Mouse (Mus musculus): Measurements from ENCODE around the gene Umodl1. TPM values are rescaled to one million over a fixed set of nuclear protein-coding genes. Genes with fewer than 3 reads are reported as not detected.

Gene Umodl1
- polyA plus RNA-seq, 1 experiment from 2014 or later, result not detected

DNA sequence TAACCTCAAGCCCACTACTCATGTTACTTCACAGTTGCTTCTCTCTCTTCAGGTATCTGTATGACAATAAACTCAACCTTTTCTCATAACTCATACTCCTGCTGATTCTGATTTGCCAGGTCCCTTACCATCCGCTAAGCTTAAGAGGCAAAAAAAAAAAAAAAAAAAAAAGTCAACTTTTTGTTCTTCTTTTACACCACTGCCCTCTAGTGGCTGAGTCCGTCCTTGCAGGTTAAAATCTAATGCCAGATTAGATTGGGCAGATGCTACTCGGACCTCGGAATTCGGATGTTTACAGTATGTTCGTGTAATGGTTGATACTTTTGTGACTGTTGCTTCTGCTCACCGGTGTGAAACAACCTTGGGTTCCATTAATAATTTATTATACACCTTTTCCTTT is 3.7 kb upstream of the Umodl1 start:
- ATAC-seq, result no peak
- H3K4me3 ChIP-seq, result no peak overlapping the region
- no peak overlapping the region for H3K9ac ChIP-seq
- 4% methylated on average over 7 of the region's 7 CpGs for WGBS (ENCODE audit: insufficient replicate concordance)
- H3K27me3 ChIP-seq (replicated peaks), result peaks cover 7% of the 10 kb centered on the region; the same call in 1 of the 2 replicates
- no peak overlapping the region for H3K4me2 ChIP-seq
- H3K9me3 ChIP-seq (replicated peaks), result no peaks in the 10 kb centered on the region
- no peaks in the 10 kb centered on the region for H3K36me3 ChIP-seq
- H3K4me1 ChIP-seq, result no peaks in the 10 kb centered on the region
- H3K27ac ChIP-seq, result no peak overlapping the region

DNA sequence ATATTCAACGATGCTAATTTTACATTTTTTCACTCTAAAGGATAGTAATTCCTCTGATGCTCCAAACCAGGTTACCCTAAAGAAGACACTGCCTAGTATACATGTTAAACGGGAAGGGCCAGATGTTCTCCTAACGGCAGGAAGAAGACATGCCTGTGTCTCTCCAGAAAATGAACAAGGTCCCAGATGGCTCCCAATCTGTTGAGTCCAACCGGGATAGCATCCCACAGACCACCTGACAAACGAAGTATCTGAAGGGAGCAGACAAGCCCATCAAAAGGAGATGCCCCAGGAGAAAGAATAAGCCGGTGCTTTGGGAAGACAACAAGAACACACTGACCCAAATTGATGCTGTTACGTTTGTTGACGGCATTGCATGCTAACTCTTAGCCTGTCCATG is 2.8 kb upstream of the Umodl1 start:
- no peaks in the 10 kb centered on the region for H3K9me3 ChIP-seq (replicated peaks)
- H3K4me2 ChIP-seq, result no peak overlapping the region
- no peaks in the 10 kb centered on the region for H3K4me1 ChIP-seq
- no peak overlapping the region for H3K9ac ChIP-seq
- 56% methylated on average over 8 of the region's 8 CpGs for WGBS (ENCODE audit: insufficient replicate concordance)
- peaks cover 7% of the 10 kb centered on the region; the same call in 1 of the 2 replicates for H3K27me3 ChIP-seq (replicated peaks)
- no peak overlapping the region for H3K4me3 ChIP-seq
- ATAC-seq, result no peak
- H3K27ac ChIP-seq, result no peak overlapping the region
- H3K36me3 ChIP-seq, result no peaks in the 10 kb centered on the region

DNA sequence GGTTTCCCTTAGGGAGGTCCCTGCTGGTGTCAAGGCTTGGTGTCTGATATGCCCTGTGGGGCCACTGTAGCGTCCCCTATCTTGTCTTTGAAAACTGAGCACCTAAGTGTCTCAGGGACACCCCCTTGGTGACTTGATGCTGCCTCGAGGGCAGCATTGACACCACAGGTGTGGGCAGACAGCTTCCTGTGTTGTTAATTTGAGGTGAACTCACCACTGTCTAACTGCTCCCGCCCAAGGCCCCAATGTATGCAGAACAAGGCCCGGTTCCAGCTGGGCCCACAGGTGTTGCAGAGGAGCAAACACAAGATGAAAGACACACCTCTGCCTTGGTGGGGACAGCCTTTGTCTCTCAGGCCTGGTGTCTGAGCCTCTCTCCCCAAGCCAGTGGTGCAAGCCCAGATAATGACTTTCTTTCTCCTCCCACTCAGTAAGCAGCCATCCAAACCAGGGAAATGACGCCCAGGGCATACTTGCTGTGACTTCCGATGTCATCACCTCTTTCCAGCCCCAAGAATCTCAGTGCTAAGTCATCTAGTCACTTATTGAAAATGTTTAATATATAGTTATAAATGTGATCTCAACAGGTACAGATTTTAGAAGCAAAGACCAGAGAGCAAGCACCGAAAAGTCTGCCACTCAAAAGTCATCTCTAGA is 7.6 kb downstream of the Umodl1 start:
- Histone ChIP-seq H3K9me3 (replicated peaks) (no peaks in the 10 kb centered on the region), H3K27me3 (replicated peaks) (no peaks in the 10 kb centered on the region), H3K4me3 (no peak overlapping the region), H3K36me3 (no peaks in the 10 kb centered on the region), H3K4me2 (no peak overlapping the region), H3K27ac (no peak overlapping the region), H3K9ac (no peak overlapping the region), H3K4me1 (no peaks in the 10 kb centered on the region)
- WGBS (ENCODE audit: insufficient replicate concordance), result 34% methylated on average over 7 of the region's 7 CpGs
- ATAC-seq, result no peak

DNA sequence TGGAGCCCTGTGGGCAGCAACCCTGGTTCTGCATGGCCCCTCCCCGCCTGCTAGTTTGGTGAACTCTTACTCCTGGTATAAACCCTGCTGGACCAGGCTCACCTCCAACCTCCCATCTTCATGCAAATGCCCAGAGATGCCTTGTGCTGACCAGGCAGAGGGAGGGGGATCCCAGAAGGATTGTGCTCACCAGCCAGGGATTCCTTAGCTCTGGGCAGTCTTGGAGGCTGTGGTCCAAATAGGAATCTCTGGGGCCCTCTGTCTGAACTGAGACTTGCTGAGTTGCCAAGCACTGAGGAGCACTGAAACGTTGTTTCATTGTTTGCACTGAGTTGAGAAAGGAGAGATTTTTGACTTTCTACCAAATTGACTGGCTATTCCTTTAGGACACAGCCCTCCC is 8.4 kb downstream of the Umodl1 start:
- no peak overlapping the region for H3K4me2 ChIP-seq
- H3K4me3 ChIP-seq, result no peak overlapping the region
- no peaks in the 10 kb centered on the region for H3K36me3 ChIP-seq
- H3K4me1 ChIP-seq, result no peaks in the 10 kb centered on the region
- no peak for ATAC-seq
- H3K9ac ChIP-seq, result no peak overlapping the region
- no peaks in the 10 kb centered on the region for H3K27me3 ChIP-seq (replicated peaks)
- WGBS (ENCODE audit: insufficient replicate concordance), result 29% methylated on average over 2 of the region's 2 CpGs
- no peaks in the 10 kb centered on the region for H3K9me3 ChIP-seq (replicated peaks)
- no peak overlapping the region for H3K27ac ChIP-seq

DNA sequence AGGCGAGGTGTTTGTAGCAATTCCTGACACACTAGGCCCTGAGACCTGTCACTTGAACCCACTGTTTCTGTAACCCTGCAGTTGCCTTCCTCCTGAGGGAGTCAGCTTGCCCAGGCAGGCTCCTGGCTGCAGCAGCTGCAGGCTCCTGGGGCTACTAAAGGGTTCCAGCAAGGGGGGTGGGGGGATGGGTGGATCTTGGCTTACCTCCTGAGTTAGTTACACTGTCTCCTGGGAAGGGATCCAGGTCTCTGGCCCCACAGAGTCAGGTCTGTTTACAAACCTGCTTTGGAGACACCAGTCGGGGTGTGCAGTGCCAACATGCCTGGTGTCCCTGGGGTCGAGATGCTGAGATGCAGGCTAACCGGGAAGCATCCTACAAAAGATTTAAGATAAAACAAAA is 15.5 kb downstream of the Umodl1 start:
- ATAC-seq, result no peak
- no peaks in the 10 kb centered on the region for H3K9me3 ChIP-seq (replicated peaks)
- 48% methylated on average over 4 of the region's 4 CpGs for WGBS (ENCODE audit: insufficient replicate concordance)
- no peaks in the 10 kb centered on the region for H3K4me1 ChIP-seq
- no peaks in the 10 kb centered on the region for H3K36me3 ChIP-seq
- H3K27me3 ChIP-seq (replicated peaks), result no peaks in the 10 kb centered on the region
- no peak overlapping the region for H3K4me3 ChIP-seq
- no peak overlapping the region for H3K27ac ChIP-seq
- H3K4me2 ChIP-seq, result no peak overlapping the region
- H3K9ac ChIP-seq, result no peak overlapping the region

DNA sequence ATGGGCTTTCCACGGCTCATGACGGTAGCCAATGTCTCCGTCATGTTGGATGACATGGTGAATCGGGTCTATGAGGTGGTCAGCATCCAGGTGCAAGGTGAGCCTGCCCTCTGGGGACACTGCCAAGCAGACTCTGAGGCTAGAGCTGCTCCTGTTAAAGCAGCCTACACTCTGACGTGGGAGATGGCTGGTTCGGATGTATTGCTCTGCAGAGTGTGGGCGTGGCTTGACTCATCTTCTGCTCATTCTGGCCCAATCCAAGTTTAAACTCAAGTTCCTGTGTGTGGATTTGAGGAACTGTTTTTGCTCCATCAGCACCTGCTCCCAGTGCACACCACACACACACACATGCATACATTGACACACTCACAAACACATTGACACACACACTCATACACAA is 17.4 kb downstream of the Umodl1 start:
- no peaks in the 10 kb centered on the region for H3K9me3 ChIP-seq (replicated peaks)
- H3K9ac ChIP-seq, result no peak overlapping the region
- WGBS (ENCODE audit: insufficient replicate concordance), result 64% methylated on average over 7 of the region's 7 CpGs
- ATAC-seq, result no peak
- no peaks in the 10 kb centered on the region for H3K36me3 ChIP-seq
- H3K4me1 ChIP-seq, result no peaks in the 10 kb centered on the region
- H3K27me3 ChIP-seq (replicated peaks), result no peaks in the 10 kb centered on the region
- H3K4me2 ChIP-seq, result no peak overlapping the region
- no peak overlapping the region for H3K27ac ChIP-seq
- H3K4me3 ChIP-seq, result no peak overlapping the region

DNA sequence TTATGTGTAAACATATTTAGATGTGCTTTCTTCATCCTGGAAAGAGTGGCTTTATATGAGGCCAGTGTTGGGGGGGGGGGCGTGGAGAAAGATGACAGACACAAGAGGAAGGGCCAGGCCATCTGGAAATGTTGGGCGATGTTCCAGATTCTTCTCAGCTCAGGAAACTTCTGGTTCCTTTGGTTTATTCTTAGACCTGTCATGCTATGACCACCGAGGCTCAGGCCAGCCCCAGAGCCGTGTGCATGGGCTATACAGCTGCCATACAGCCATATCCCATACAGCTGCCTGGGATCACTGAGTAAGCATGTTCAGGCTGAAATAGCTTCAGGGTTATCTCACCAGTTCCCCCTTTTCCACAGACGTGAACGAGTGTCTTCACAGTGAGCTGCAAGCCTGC is 18.9 kb downstream of the Umodl1 start:
- no peak overlapping the region for H3K27ac ChIP-seq
- no peak overlapping the region for H3K4me2 ChIP-seq
- no peaks in the 10 kb centered on the region for H3K4me1 ChIP-seq
- ATAC-seq, result no peak
- no peak overlapping the region for H3K9ac ChIP-seq
- no peaks in the 10 kb centered on the region for H3K9me3 ChIP-seq (replicated peaks)
- no peak overlapping the region for H3K4me3 ChIP-seq
- WGBS (ENCODE audit: insufficient replicate concordance), result 36% methylated on average over 6 of the region's 6 CpGs
- H3K36me3 ChIP-seq, result no peaks in the 10 kb centered on the region
- H3K27me3 ChIP-seq (replicated peaks), result no peaks in the 10 kb centered on the region

DNA sequence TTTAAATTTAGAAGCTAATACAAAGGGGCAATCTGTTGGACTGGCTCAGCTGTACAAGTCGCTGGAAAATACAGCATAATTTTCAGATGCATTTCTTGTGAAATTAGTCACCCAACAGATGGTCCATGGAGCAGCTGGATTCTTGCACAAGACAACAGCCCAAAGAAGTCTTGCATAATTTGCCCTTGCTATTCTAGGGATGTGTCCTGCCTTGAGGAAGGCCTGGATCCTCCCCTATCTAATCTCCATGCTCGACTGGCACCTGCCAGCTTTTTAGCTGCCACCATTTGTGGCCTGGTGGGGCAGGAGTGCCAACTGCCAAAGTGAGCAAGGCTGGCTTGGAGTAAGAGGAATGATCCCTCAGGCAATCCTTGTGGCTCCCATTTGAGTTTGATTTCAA is 22.9 kb downstream of the Umodl1 start:
- Histone ChIP-seq H3K36me3 (no peaks in the 10 kb centered on the region), H3K4me3 (no peak overlapping the region), H3K4me2 (no peak overlapping the region), H3K9me3 (replicated peaks) (no peaks in the 10 kb centered on the region), H3K27ac (no peak overlapping the region), H3K4me1 (no peaks in the 10 kb centered on the region), H3K9ac (no peak overlapping the region), H3K27me3 (replicated peaks) (0 out of 2 replicates have a peak, but pooled peaks cover 4% of the 10 kb centered on the region)
- WGBS (ENCODE audit: insufficient replicate concordance), result 24% methylated on average over 2 of the region's 2 CpGs
- ATAC-seq, result no peak

DNA sequence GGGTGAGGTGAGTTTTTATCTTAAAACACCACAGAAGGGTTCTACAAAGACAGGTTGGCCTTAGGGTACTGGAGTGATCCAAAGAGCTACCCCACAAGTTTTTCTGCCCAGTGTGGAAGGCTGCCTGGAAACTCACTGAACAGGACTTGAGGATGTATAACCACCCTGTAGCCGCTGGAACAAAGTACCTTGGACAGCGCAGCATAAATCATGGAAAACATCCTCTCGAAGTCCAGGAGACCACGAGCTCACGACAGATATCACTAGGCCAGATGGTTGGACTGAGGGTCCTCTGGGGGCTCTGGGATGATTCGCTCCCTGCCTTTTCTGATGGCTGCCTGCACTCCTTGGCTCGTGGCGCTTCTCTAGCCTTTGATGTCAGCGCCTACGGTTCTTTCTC is 24.1 kb downstream of the Umodl1 start:
- 60% methylated on average over 10 of the region's 10 CpGs for WGBS (ENCODE audit: insufficient replicate concordance)

DNA sequence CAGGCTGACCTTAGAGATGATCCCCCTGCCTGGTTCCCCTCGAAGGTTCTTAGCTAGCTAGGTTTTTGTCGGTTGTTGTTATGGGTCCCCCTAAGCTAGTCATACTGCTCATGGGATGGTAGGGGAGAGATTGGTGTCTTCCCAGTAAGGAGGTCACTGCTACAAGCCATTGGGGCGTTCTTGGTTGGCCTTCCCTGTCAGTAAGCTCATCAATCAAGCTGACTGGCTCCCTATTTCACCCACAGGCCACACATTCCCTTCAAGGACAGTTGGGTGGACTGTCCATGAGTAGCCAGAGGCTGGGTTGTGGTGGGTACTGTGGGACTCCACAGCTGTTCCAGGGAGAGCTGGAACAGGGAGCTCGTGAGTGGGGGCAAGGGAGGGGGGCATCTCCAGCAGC is 29.1 kb downstream of the Umodl1 start:
- Histone ChIP-seq H3K27me3 (replicated peaks) (0 out of 2 replicates have a peak, but pooled peaks cover 8% of the 10 kb centered on the region), H3K4me3 (no peak overlapping the region), H3K27ac (no peak overlapping the region), H3K9ac (no peak overlapping the region), H3K4me2 (no peak overlapping the region), H3K4me1 (no peaks in the 10 kb centered on the region), H3K9me3 (replicated peaks) (no peaks in the 10 kb centered on the region), H3K36me3 (no peaks in the 10 kb centered on the region)
- 52% methylated on average over 4 of the region's 4 CpGs for WGBS (ENCODE audit: insufficient replicate concordance)
- no peak for ATAC-seq

More for the DNA sequence above, 24.1 kb downstream of the Umodl1 start:
- Histone ChIP-seq H3K27me3 (replicated peaks) (0 out of 2 replicates have a peak, but pooled peaks cover 4% of the 10 kb centered on the region), H3K27ac (no peak overlapping the region), H3K9me3 (replicated peaks) (no peaks in the 10 kb centered on the region), H3K4me3 (no peak overlapping the region), H3K4me1 (no peaks in the 10 kb centered on the region), H3K4me2 (no peak overlapping the region), H3K9ac (no peak overlapping the region), H3K36me3 (no peaks in the 10 kb centered on the region)
- ATAC-seq, result no peak

DNA sequence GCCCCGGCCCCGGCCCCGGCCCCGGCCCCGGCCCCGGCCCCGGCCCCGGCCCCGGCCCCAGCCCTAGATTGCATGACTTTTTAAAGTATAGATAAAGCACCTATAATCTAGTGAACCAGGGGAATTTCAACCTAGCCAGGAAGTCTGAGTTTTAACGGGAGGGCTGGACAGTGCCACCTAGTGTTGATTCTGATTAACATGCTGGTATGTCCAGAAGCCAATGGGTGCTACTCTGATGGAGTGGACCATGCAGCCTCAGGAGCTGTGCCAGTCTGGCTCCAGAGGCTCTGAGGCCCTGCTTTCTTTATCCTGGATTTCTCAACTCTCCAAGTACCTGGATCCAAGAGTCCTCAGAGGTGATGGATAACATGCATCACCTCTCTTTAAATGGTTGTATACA is 35.8 kb downstream of the Umodl1 start:
- no peak for ATAC-seq
- WGBS (ENCODE audit: insufficient replicate concordance), result 47% methylated on average over 10 of the region's 10 CpGs
- Histone ChIP-seq H3K36me3 (no peaks in the 10 kb centered on the region), H3K4me1 (no peaks in the 10 kb centered on the region), H3K4me2 (no peak overlapping the region), H3K9ac (no peak overlapping the region), H3K27ac (no peak overlapping the region), H3K4me3 (no peak overlapping the region), H3K27me3 (replicated peaks) (peaks cover 16% of the 10 kb centered on the region), H3K9me3 (replicated peaks) (no peaks in the 10 kb centered on the region)

DNA sequence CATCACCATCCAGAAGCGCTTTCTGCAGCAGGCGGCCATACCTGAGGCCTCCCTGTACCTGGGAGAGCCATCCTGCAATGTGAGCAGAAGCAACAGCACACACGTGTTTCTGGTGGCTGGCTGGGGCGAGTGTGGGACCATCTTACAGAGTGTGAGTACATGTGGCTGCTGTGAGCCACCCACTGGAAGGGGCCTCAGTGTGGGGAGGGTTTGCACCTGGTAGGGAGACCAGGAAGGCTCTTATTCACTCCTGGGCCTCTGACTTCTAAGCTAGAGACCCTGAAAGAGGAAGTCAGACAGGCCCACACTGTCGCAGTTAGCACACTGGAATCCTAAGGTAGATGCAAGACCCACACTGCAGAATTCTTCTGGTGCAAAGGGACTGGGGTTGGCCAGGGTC is 41.9 kb downstream of the Umodl1 start:
- no peaks in the 10 kb centered on the region for H3K9me3 ChIP-seq (replicated peaks)
- no peak overlapping the region for H3K27ac ChIP-seq
- H3K4me3 ChIP-seq, result no peak overlapping the region
- WGBS (ENCODE audit: insufficient replicate concordance), result 48% methylated on average over 5 of the region's 5 CpGs
- H3K4me2 ChIP-seq, result no peak overlapping the region
- no peak overlapping the region for H3K9ac ChIP-seq
- no peaks in the 10 kb centered on the region for H3K36me3 ChIP-seq
- H3K4me1 ChIP-seq, result no peaks in the 10 kb centered on the region
- no peak for ATAC-seq
- H3K27me3 ChIP-seq (replicated peaks), result 0 out of 2 replicates have a peak, but pooled peaks cover 5% of the 10 kb centered on the region

DNA sequence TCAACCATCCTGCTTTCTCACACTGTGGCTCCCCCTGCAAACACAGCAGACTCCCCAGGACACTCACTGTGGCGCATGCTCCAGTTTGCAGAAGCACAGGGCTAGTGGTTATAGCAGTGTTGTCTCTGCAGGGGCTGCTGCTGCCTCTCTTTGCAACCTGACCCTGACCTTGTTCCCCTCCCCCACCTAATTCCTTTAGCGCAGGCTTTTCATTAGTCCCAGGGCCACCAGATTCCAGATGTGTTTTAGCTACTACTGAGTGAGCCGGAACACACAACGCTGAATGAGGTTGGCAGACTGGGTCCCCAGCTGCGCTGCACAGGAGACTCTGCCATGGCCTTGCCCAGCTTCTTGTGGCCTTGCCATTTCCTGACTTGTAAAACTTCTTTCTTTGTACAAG is 46.5 kb downstream of the Umodl1 start:
- Histone ChIP-seq H3K36me3 (no peaks in the 10 kb centered on the region), H3K4me1 (no peaks in the 10 kb centered on the region), H3K4me2 (no peak overlapping the region), H3K27me3 (replicated peaks) (no peaks in the 10 kb centered on the region), H3K9me3 (replicated peaks) (no peaks in the 10 kb centered on the region), H3K4me3 (no peak overlapping the region), H3K9ac (no peak overlapping the region), H3K27ac (no peak overlapping the region)
- ATAC-seq, result no peak
- WGBS (ENCODE audit: insufficient replicate concordance), result 31% methylated on average over 5 of the region's 5 CpGs
